Mouse (Mus musculus) fat pad, adult 2 months (tissue): ENCODE measurements around the gene Epc2.
"Not testable (repeated sequence)": the region's sequence is repeated elsewhere in the genome, so short reads cannot be mapped to it uniquely, and the experiment has no call there.

Experiments
- DNase-seq: peaks from one replicate; pipeline ENCODE4 v3.0.0-alpha.2; 2011; ENCODE audit warnings: low read depth, low spot score; ENCODE audit errors: extremely low read depth

The Epc2 gene

GRCm38 (mm10) chr2:49471641-49472355 lies 20.5 kb downstream of the Epc2 start:
- DNase-seq = no peak

DNA sequence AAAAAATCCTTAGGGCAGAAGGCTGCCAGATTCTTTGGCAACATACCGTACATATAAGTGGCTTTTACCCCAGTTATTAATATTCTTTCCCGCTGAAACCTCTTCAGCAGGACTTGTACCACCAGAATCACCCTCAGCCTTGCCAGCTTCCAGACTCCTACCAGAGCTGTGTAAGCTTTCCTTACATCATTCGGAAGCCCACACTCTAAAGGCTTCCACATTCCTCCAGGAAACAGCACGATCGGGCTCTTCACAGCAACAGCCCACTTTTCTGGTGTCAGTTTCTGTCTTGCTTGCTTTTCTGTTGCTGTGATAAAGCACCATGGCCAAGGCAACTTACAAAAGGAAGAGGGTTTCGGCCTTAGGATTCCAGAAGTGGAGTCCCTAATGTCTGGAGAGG lies 21.2 kb downstream of the Epc2 start:
- no peak for DNase-seq

GRCm38 (mm10) chr2:49482146-49482545 lies 30.9 kb downstream of the Epc2 start:
- DNase-seq = no peak

- DNase-seq = no peak
These were observed 32.1 kb downstream of the Epc2 start for GRCm38 (mm10) chr2:49483382-49483781.

- no peak for DNase-seq
These were observed 50.1 kb downstream of the Epc2 start for GRCm38 (mm10) chr2:49501435-49501834.

- no peak for DNase-seq
These were observed 52.3 kb downstream of the Epc2 start for GRCm38 (mm10) chr2:49503596-49503995.

DNA sequence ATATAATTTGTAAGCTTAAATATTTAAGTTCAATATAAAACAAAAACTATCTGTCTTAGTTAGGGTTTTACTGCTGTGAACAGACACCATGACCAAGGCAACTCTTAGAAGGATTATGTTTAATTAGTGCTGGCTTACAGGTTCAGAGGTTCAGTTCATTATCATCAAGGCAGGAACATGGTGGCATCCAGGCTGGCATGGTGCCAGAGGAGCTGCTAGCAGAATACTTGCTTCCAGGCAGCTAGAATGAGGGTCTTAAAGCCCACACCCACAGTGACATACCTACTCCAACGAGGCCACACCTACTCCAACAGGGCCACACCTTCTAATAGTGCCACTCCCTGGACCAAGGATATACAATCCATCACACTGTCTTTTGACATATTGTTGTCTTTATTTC lies 53.9 kb downstream of the Epc2 start:
- DNase-seq = not testable (repeated sequence)

- DNase-seq = no peak
These were observed 59.5 kb downstream of the Epc2 start for GRCm38 (mm10) chr2:49510832-49511231.

DNA sequence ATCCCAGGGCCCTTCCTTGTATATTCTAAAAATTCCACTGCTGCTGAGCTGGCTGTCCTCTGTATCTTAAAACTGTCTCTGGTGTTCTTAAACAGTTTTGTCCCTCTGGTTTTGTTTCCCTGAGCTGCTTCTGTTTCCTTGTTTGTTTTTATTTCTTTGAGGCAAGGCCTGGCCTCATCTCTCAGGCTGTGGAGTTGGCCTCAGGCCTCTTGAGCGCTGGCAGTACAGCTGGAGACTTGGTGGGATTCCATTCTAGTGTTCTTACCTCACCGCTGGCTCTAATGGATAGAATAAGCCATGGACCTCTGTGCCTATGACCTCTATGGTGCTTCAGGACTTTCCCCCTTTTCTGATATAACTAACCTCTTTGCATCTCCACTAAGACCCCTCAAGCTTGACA lies 64.7 kb downstream of the Epc2 start:
- no peak for DNase-seq

GRCm38 (mm10) chr2:49520409-49520808 lies 69.1 kb downstream of the Epc2 start:
- DNase-seq = no peak

- DNase-seq = no peak
These were observed 69.7 kb downstream of the Epc2 start for GRCm38 (mm10) chr2:49520989-49521388.

- DNase-seq = no peak
These were observed 70.3 kb downstream of the Epc2 start for GRCm38 (mm10) chr2:49521564-49521963.

DNA sequence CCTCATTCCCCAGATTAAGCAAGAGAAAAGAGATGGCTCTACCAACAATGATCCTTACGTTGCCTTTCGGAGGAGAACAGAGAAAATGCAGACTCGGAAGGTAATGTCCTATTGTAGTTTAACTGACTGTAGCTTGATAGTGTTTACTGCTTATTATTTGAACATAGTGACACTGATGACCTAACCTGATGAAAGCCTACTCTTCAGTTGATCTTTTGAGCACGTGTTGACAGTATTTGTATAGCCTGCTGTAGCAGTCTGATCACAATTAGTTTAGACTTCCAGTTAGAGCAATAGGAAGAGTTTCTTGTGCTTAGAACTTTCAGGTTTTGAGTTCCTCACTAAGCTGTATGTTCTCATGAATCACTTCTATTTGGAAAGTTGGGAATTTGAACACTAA lies 71.3 kb downstream of the Epc2 start:
- DNase-seq = no peak

GRCm38 (mm10) chr2:49537147-49537546 lies 85.9 kb downstream of the Epc2 start:
- no peak for DNase-seq

- no peak for DNase-seq
These were observed 86.8 kb downstream of the Epc2 start for GRCm38 (mm10) chr2:49538056-49538455.

DNA sequence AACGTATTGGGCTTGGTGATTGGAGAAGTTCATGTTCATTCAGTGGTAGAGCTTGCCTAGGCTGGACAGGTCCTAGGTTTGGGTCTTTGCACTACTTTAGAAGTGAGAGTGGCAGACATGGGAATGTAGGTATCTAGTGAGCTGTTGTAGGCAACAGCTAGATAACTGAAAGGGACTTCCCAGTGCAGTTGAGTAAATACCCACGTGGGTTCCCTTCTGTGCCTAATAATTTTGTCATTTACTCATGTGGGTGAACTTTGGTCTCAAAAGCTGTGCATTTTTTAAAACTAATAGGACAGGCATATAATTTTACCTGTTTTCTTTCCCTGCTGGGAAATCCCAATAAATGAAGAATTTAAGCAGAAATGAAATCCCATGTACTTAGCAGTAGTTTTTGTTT lies 88.5 kb downstream of the Epc2 start:
- DNase-seq = no peak

- no peak for DNase-seq
These were observed 96.5 kb downstream of the Epc2 start for GRCm38 (mm10) chr2:49547813-49548212.

GRCm38 (mm10) chr2:49548492-49548891 lies 97.2 kb downstream of the Epc2 start:
- DNase-seq = no peak

DNA sequence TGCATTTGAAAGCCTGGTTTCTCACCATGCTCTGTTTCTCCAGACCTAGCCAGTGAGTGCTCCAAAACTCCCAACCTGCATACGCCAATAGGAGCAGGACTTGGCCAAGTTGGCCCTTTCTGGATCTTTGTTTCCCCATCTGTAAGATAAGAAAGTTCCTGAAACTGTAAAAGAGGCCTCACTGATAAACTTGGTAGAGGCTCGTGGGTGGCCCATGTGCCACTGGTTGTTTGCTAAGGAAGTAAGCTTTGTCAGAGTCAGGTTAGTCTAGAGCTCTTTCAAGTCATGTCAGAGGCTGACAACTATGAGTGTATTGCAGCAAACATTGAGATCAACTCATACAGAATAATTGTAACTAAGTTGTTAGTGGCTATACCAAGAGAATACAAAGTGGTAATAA lies 101.8 kb downstream of the Epc2 start:
- no peak for DNase-seq

DNA sequence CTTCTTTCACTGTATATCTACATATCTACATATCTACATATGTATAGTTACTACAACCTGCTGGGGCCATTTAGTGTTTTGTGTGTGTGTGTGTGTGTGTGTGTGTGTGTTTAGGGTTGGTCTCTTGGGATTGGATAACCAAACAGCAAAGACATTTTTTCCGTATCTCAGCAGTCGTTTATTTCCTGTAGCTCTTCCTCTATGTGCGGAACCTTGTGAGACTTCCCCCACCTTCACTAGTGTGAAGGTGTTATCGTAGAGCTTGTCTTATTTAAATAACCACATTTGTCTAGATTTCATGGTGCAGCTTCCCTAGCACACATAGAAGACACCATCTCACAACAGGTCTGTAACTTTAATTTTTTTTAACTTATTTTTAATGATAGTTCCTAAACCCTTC lies 106.1 kb downstream of the Epc2 start:
- DNase-seq = no peak

GRCm38 (mm10) chr2:49558361-49558760 lies 107.1 kb downstream of the Epc2 start:
- DNase-seq = no peak

GRCm38 (mm10) chr2:49562688-49563350 lies 111.5 kb downstream of the Epc2 start:
- no peak for DNase-seq
